Mouse (Mus musculus): ENCODE measurements around the gene Unc5c. TPM values are rescaled to one million over a fixed set of nuclear protein-coding genes. Genes with fewer than 3 reads are reported as not detected.

Gene Unc5c
- polyA plus RNA-seq, 1 experiment, result 0.15 TPM

GRCm38 (mm10) chr3:141596461-141596860 is 131.4 kb downstream of the Unc5c start:
- no peaks in the 10 kb centered on the region for H3K4me1 ChIP-seq (ENCODE audit: control insufficient read depth, insufficient read depth, insufficient read length, low read length)
- no peak overlapping the region for H3K27ac ChIP-seq (ENCODE audit: insufficient read depth, low read depth, low read length)
- H3K4me3 ChIP-seq (ENCODE audit: low read depth, low read length), result no peak overlapping the region
- no peaks in the 10 kb centered on the region for H3K36me3 ChIP-seq (ENCODE audit: control insufficient read depth, insufficient read depth, low read length)
- TF ChIP-seq CTCF (IDR thresholded peaks at IDR 0.05; ENCODE audit: extremely low read depth, insufficient read length, insufficient replicate concordance, low read depth, low read length) (no peak), POLR2A (IDR thresholded peaks at IDR 0.05; ENCODE audit: low read depth, low read length) (no peak)
- no peaks in the 10 kb centered on the region for H3K27me3 ChIP-seq (ENCODE audit: control insufficient read depth, insufficient read depth, low read length)
- WGBS, result 58% methylated on average over 3 of the region's 3 CpGs

- Histone ChIP-seq H3K27ac (ENCODE audit: insufficient read depth, low read depth, low read length) (no peak overlapping the region), H3K27me3 (ENCODE audit: control insufficient read depth, insufficient read depth, low read length) (no peaks in the 10 kb centered on the region), H3K36me3 (ENCODE audit: control insufficient read depth, insufficient read depth, low read length) (no peaks in the 10 kb centered on the region), H3K4me3 (ENCODE audit: low read depth, low read length) (no peak overlapping the region), H3K4me1 (ENCODE audit: control insufficient read depth, insufficient read depth, insufficient read length, low read length) (no peaks in the 10 kb centered on the region)
- TF ChIP-seq POLR2A (IDR thresholded peaks at IDR 0.05; ENCODE audit: low read depth, low read length) (no peak), CTCF (IDR thresholded peaks at IDR 0.05; ENCODE audit: extremely low read depth, insufficient read length, insufficient replicate concordance, low read depth, low read length) (no peak)
- WGBS, result 73% methylated on average over 1 of the region's 1 CpGs
These were observed 131.9 kb downstream of the Unc5c start for GRCm38 (mm10) chr3:141596881-141597280.

DNA sequence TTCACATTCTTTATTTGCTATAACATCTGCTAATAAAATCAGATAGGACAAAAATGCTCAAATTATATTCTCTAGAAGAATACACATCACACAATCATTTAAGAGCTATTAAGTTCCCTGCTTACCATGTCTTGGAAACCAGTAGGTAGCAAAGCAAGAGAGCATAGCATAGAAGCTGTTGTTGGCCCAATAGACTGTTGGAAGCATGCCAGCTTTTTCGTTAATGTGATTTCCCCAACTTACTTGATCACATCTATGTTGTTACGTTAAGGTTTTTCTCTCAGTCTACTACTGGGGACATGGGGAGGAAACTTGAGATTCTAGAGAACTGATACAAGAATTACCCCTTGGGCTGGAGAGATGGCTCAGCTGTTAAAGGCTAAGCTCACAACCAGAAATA is 133.0 kb downstream of the Unc5c start:
- no peaks in the 10 kb centered on the region for H3K36me3 ChIP-seq (ENCODE audit: control insufficient read depth, insufficient read depth, low read length)
- no peaks in the 10 kb centered on the region for H3K27me3 ChIP-seq (ENCODE audit: control insufficient read depth, insufficient read depth, low read length)
- no peaks in the 10 kb centered on the region for H3K4me1 ChIP-seq (ENCODE audit: control insufficient read depth, insufficient read depth, insufficient read length, low read length)
- no peak for TF ChIP-seq CTCF (IDR thresholded peaks at IDR 0.05; ENCODE audit: extremely low read depth, insufficient read length, insufficient replicate concordance, low read depth, low read length)
- no peak for TF ChIP-seq POLR2A (IDR thresholded peaks at IDR 0.05; ENCODE audit: low read depth, low read length)
- no peak overlapping the region for H3K27ac ChIP-seq (ENCODE audit: insufficient read depth, low read depth, low read length)
- 70% methylated on average over 2 of the region's 2 CpGs for WGBS
- no peak overlapping the region for H3K4me3 ChIP-seq (ENCODE audit: low read depth, low read length)

- no peak for TF ChIP-seq POLR2A (IDR thresholded peaks at IDR 0.05; ENCODE audit: low read depth, low read length)
- no peak for TF ChIP-seq CTCF (IDR thresholded peaks at IDR 0.05; ENCODE audit: extremely low read depth, insufficient read length, insufficient replicate concordance, low read depth, low read length)
- H3K4me3 ChIP-seq (ENCODE audit: low read depth, low read length), result no peak overlapping the region
- H3K27me3 ChIP-seq (ENCODE audit: control insufficient read depth, insufficient read depth, low read length), result no peaks in the 10 kb centered on the region
- no peaks in the 10 kb centered on the region for H3K36me3 ChIP-seq (ENCODE audit: control insufficient read depth, insufficient read depth, low read length)
- no peak overlapping the region for H3K27ac ChIP-seq (ENCODE audit: insufficient read depth, low read depth, low read length)
- H3K4me1 ChIP-seq (ENCODE audit: control insufficient read depth, insufficient read depth, insufficient read length, low read length), result no peaks in the 10 kb centered on the region
- 70% methylated on average over 2 of the region's 2 CpGs for WGBS
These were observed 133.9 kb downstream of the Unc5c start for GRCm38 (mm10) chr3:141598936-141599335.

DNA sequence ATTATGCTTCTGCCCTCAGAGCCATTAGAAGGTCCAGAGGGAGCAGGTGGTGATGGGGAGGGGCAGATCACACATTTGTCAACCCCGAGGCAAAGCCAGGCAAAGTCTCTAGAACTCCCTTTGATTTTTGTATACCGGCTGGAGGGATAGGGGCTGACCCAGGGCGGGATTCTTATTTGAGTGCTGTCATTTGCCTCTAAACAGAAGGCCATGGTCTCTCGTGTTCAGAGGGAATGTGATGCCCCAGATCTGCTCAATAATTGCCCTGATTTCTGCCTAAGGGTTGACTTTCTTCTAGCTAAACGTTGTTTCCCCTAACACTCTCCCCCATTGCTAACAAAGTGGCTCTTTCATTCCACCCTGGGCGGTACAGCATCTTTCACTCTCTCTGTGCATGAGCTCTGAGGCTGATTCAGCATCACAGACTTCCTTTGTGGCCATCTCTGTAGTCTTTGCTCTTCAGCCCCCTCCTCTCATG is 136.1 kb downstream of the Unc5c start:
- H3K27me3 ChIP-seq (ENCODE audit: control insufficient read depth, insufficient read depth, low read length), result no peaks in the 10 kb centered on the region
- no peak for TF ChIP-seq POLR2A (IDR thresholded peaks at IDR 0.05; ENCODE audit: low read depth, low read length)
- no peak for TF ChIP-seq CTCF (IDR thresholded peaks at IDR 0.05; ENCODE audit: extremely low read depth, insufficient read length, insufficient replicate concordance, low read depth, low read length)
- 40% methylated on average over 6 of the region's 6 CpGs for WGBS
- H3K36me3 ChIP-seq (ENCODE audit: control insufficient read depth, insufficient read depth, low read length), result no peaks in the 10 kb centered on the region
- no peaks in the 10 kb centered on the region for H3K4me1 ChIP-seq (ENCODE audit: control insufficient read depth, insufficient read depth, insufficient read length, low read length)
- no peak overlapping the region for H3K27ac ChIP-seq (ENCODE audit: insufficient read depth, low read depth, low read length)
- H3K4me3 ChIP-seq (ENCODE audit: low read depth, low read length), result no peak overlapping the region

DNA sequence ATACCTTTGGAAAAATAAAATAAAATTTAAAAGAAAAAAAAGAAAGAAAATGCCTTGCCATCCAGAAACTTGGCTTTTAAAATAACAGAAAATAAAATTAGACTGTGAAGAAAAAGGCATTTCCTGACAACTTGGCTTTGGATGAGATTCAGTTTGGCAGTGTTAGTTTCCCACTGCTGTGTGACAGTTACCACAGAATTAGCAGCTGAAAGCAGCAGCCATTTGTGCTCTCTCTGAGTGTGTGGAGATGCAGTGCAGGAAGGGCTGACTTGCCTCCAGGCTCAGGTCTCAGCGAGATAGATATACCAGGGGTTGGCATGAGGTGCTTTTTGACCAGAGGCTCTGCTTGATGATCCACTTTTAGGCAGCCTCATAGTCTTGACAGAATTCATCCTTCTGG is 151.7 kb downstream of the Unc5c start:
- TF ChIP-seq POLR2A (IDR thresholded peaks at IDR 0.05; ENCODE audit: low read depth, low read length), result no peak
- no peak for TF ChIP-seq CTCF (IDR thresholded peaks at IDR 0.05; ENCODE audit: extremely low read depth, insufficient read length, insufficient replicate concordance, low read depth, low read length)
- WGBS, result 73% methylated on average over 1 of the region's 1 CpGs
- H3K27ac ChIP-seq (ENCODE audit: insufficient read depth, low read depth, low read length), result no peak overlapping the region
- H3K27me3 ChIP-seq (ENCODE audit: control insufficient read depth, insufficient read depth, low read length), result no peaks in the 10 kb centered on the region
- no peaks in the 10 kb centered on the region for H3K4me1 ChIP-seq (ENCODE audit: control insufficient read depth, insufficient read depth, insufficient read length, low read length)
- no peaks in the 10 kb centered on the region for H3K36me3 ChIP-seq (ENCODE audit: control insufficient read depth, insufficient read depth, low read length)
- no peak overlapping the region for H3K4me3 ChIP-seq (ENCODE audit: low read depth, low read length)

DNA sequence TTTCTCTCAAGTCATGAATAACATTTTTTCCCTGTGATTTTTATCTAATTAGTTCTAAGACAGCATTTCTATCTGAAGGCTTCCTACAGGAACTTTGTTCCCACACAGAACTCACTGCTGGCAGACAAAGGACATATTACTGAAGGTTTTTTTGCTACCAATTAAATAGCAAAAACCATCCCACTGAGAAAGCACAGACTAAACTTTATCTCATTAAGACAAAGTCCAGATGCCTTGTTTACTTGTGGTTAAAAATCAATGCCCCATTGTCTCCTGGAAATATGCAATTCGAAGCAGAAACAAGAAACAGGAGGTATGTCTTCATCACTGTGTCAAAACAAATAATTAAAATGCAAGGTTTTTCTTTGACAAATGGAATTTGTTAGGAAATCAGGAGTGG is 153.7 kb downstream of the Unc5c start:
- Histone ChIP-seq H3K4me3 (ENCODE audit: low read depth, low read length) (no peak overlapping the region), H3K36me3 (ENCODE audit: control insufficient read depth, insufficient read depth, low read length) (no peaks in the 10 kb centered on the region), H3K27me3 (ENCODE audit: control insufficient read depth, insufficient read depth, low read length) (no peaks in the 10 kb centered on the region), H3K4me1 (ENCODE audit: control insufficient read depth, insufficient read depth, insufficient read length, low read length) (no peaks in the 10 kb centered on the region), H3K27ac (ENCODE audit: insufficient read depth, low read depth, low read length) (no peak overlapping the region)
- TF ChIP-seq CTCF (IDR thresholded peaks at IDR 0.05; ENCODE audit: extremely low read depth, insufficient read length, insufficient replicate concordance, low read depth, low read length) (no peak), POLR2A (IDR thresholded peaks at IDR 0.05; ENCODE audit: low read depth, low read length) (no peak)
- 28% methylated on average over 1 of the region's 1 CpGs for WGBS

- Histone ChIP-seq H3K4me3 (ENCODE audit: low read depth, low read length) (no peak overlapping the region), H3K4me1 (ENCODE audit: control insufficient read depth, insufficient read depth, insufficient read length, low read length) (no peaks in the 10 kb centered on the region), H3K27ac (ENCODE audit: insufficient read depth, low read depth, low read length) (no peak overlapping the region), H3K36me3 (ENCODE audit: control insufficient read depth, insufficient read depth, low read length) (no peaks in the 10 kb centered on the region), H3K27me3 (ENCODE audit: control insufficient read depth, insufficient read depth, low read length) (no peaks in the 10 kb centered on the region)
- 84% methylated on average over 1 of the region's 1 CpGs for WGBS
- TF ChIP-seq POLR2A (IDR thresholded peaks at IDR 0.05; ENCODE audit: low read depth, low read length) (no peak), CTCF (IDR thresholded peaks at IDR 0.05; ENCODE audit: extremely low read depth, insufficient read length, insufficient replicate concordance, low read depth, low read length) (no peak)
These were observed 156.5 kb downstream of the Unc5c start for GRCm38 (mm10) chr3:141621496-141621895.

Data from small intestine, adult 2 months (tissue).